Mouse (Mus musculus): ENCODE data around the gene Rnpepl1.

DNA sequence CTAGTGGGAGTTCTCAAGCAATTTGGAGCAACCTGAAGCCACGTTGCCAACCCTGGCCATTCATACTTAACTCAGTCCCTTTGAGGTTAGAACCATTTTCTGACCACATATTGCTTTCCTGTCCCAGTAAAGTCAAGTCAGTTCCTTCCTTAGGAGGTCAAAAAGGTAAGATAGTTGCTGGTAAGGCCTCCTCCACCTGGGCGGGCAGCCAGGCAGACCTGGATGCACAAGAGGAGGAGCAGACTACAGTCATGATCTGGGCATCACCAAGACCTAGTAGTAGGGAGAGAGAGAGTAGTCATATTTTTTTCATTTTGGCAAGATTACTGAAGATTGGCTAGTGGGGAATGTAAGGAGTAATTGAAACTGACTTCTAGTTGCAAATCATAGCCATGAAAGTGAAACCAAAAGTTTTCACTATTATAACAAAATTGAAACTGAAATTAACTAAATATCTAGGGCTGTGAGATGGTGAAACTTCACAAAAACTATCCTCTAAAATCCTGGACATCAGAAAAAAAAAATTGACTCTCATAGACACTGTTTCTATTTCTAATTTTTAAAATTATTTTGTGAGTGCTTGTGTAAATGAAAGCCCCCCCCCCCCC is 4.8 kb upstream of the Rnpepl1 start:
- TF ChIP-seq CTCF (IDR thresholded peaks at IDR 0.05; ENCODE audit: borderline replicate concordance, extremely low read depth, insufficient read depth, insufficient read length) (no peak), POLR2A (IDR thresholded peaks at IDR 0.05; ENCODE audit: borderline replicate concordance, extremely low read depth, insufficient read depth, insufficient read length, poor library complexity, severe bottlenecking) (no peak)
